Mouse (Mus musculus) large intestine, adult 2 months (tissue): Measurements from ENCODE around the gene Phlpp1. TPM values are rescaled to one million over a fixed set of nuclear protein-coding genes. Genes with fewer than 3 reads are reported as not detected.

Experiments used
- DNase-seq: peaks from one replicate; pipeline ENCODE4 v3.0.0-alpha.2; 2012; ENCODE audit warnings: low read depth, low spot score
- WGBS: fragments of 180-500 bp; shearing (Covaris S2); methylation state at CpG from one replicate; pipeline ENCODE4 v1.1.7; 2018; 5-methylcytosine and 5-hydroxymethylcytosine counted together
- polyA plus RNA-seq: library from polyadenylated mRNA; depleted of rRNA; stranded (reverse); fragments of >200 nt; gene quantifications from 2 replicates; pipeline ENCODE4 v1.2.3, GENCODE M21; 2012

The Phlpp1 gene
- polyA plus RNA-seq, 1 experiment: 3.1 TPM

- no peak for DNase-seq
- WGBS: 63% methylated on average over 7 of the region's 7 CpGs
These were observed 9.0 kb upstream of the Phlpp1 start for GRCm38 (mm10) chr1:106162581-106162980.

- 89% methylated on average over 8 of the region's 8 CpGs for WGBS
- DNase-seq: no peak
These were observed 8.2 kb upstream of the Phlpp1 start for GRCm38 (mm10) chr1:106163401-106163800.

- DNase-seq: no peak
- 90% methylated on average over 3 of the region's 3 CpGs for WGBS
These were observed 7.4 kb upstream of the Phlpp1 start for GRCm38 (mm10) chr1:106164111-106164510.

GRCm38 (mm10) chr1:106168001-106168400 is 3.6 kb upstream of the Phlpp1 start:
- WGBS: 36% methylated on average over 4 of the region's 4 CpGs
- no peak for DNase-seq

GRCm38 (mm10) chr1:106168801-106169200 is 2.8 kb upstream of the Phlpp1 start:
- 31% methylated on average over 3 of the region's 3 CpGs for WGBS
- DNase-seq: no peak

- WGBS: 86% methylated on average over 5 of the region's 5 CpGs
- DNase-seq: no peak
These were observed 1.7 kb upstream of the Phlpp1 start for GRCm38 (mm10) chr1:106169741-106170265.

GRCm38 (mm10) chr1:106172301-106172930 is 864 bp downstream of the Phlpp1 start:
- no peak for DNase-seq
- under 1% methylated on average over 75 of the region's 77 CpGs for whole genome bisulfite sequencing

GRCm38 (mm10) chr1:106172931-106173371 is 1.4 kb downstream of the Phlpp1 start:
- no peak for DNase-seq
- WGBS: 3% methylated on average over 47 of the region's 47 CpGs

- WGBS: 30% methylated on average over 9 of the region's 9 CpGs
- no peak for DNase-seq
These were observed 2.1 kb downstream of the Phlpp1 start for GRCm38 (mm10) chr1:106173621-106174156.

- DNase-seq: no peak
These were observed 3.0 kb downstream of the Phlpp1 start for GRCm38 (mm10) chr1:106174598-106174997.

GRCm38 (mm10) chr1:106175360-106175759 is 3.8 kb downstream of the Phlpp1 start:
- WGBS: 49% methylated on average over 3 of the region's 3 CpGs
- no peak for DNase-seq

- DNase-seq: no peak
- 87% methylated on average over 1 of the region's 1 CpGs for WGBS
These were observed 5.2 kb downstream of the Phlpp1 start for GRCm38 (mm10) chr1:106176791-106177190.

- 52% methylated on average over 8 of the region's 8 CpGs for WGBS
- no peak for DNase-seq
These were observed 6.6 kb downstream of the Phlpp1 start for GRCm38 (mm10) chr1:106177868-106178790.

- no peak for DNase-seq
- WGBS: 89% methylated on average over 2 of the region's 2 CpGs
These were observed 12.1 kb downstream of the Phlpp1 start for GRCm38 (mm10) chr1:106183701-106184100.

GRCm38 (mm10) chr1:106184780-106185460 is 13.4 kb downstream of the Phlpp1 start:
- 76% methylated on average over 4 of the region's 4 CpGs for WGBS

GRCm38 (mm10) chr1:106185461-106185924 is 13.9 kb downstream of the Phlpp1 start:
- WGBS: 54% methylated on average over 2 of the region's 2 CpGs
- no peak for DNase-seq

More at GRCm38 (mm10) chr1:106184780-106185460, 13.4 kb downstream of the Phlpp1 start:
- DNase-seq: no peak

- 26% methylated on average over 2 of the region's 2 CpGs for WGBS
- no peak for DNase-seq
These were observed 14.5 kb downstream of the Phlpp1 start for GRCm38 (mm10) chr1:106186062-106186461.

GRCm38 (mm10) chr1:106187480-106187879 is 15.9 kb downstream of the Phlpp1 start:
- DNase-seq: no peak

- WGBS: 41% methylated on average over 3 of the region's 3 CpGs
- no peak for DNase-seq
These were observed 17.2 kb downstream of the Phlpp1 start for GRCm38 (mm10) chr1:106188756-106189155.

GRCm38 (mm10) chr1:106189311-106189710 is 17.8 kb downstream of the Phlpp1 start:
- 65% methylated on average over 5 of the region's 5 CpGs for WGBS
- no peak for DNase-seq
